Comparison of ENCODE assay signal across 15 mouse cellular contexts in genomic region chr13:38597076-38597475, GRCm38 (mm10). TPM values are rescaled to one million over a fixed set of nuclear protein-coding genes. Genes with fewer than 3 reads are reported as not detected.
DNase-seq lines count a peak whose midpoint lies in the region; ATAC-seq and TF ChIP-seq lines count a peak whose summit lies in the region.
"Had no signal": no experiment of that assay in that cellular context is flagged by ENCODE, and none has a peak within 500 bp of the region (broad histone marks: within the 10 kb centered on the region; RNA-seq: fewer than 3 reads in every experiment).

No protein-coding gene starts in this region.

- H3K36me3 ChIP-seq in embryonic facial prominence, embryonic 11.5 days (replicated peaks; ENCODE audit: control insufficient read depth, insufficient read depth, low read depth, low read length): no peaks in the 10 kb centered on the region
- H3K36me3 ChIP-seq in embryonic facial prominence, embryonic 10.5 days (replicated peaks): 0 out of 2 replicates have a peak, but pooled peaks cover 3% of the 10 kb centered on the region
- peaks cover 4% of the 10 kb centered on the region; the same call in 1 of the 2 replicates for H3K36me3 ChIP-seq in kidney, embryonic 15.5 days
- H3K36me3 ChIP-seq in midbrain, postnatal 0 days (ENCODE audit: insufficient read depth, low read length): peaks cover 5% of the 10 kb centered on the region; the same call in 1 of the 2 replicates
- no peaks in the 10 kb centered on the region for H3K36me3 ChIP-seq in midbrain, embryonic 16.5 days (ENCODE audit: control insufficient read depth, insufficient read depth, low read length)
- no peaks in the 10 kb centered on the region for H3K36me3 ChIP-seq in stomach, postnatal 0 days (ENCODE audit: control insufficient read depth, insufficient read depth, low read length)
- H3K36me3 ChIP-seq: hindbrain, embryonic 15.5 days had no signal

- no peak for ATAC-seq in embryonic facial prominence, embryonic 11.5 days (replicated peaks; ENCODE audit: insufficient number of reproducible peaks, low FRiP score, low TSS enrichment, low read depth)
- ATAC-seq in kidney, embryonic 15.5 days (replicated peaks; ENCODE audit: low FRiP score): no peak
- ATAC-seq in midbrain, postnatal 0 days (ENCODE audit: low FRiP score): no peak
- no peak for ATAC-seq in midbrain, embryonic 16.5 days
- ATAC-seq in stomach, postnatal 0 days (ENCODE audit: low FRiP score, low TSS enrichment): no peak

- peak; percentile 46 for DNase-seq in embryonic facial prominence, embryonic 11.5 days (ENCODE audit: low spot score)
- DNase-seq in embryonic facial prominence, embryonic 10.5 days (ENCODE audit: low spot score): no peak
- DNase-seq in kidney, adult 9 months: peak; percentile 35
- DNase-seq in midbrain, postnatal 0 days (ENCODE audit: low spot score): peak; percentile 61
- DNase-seq in stomach, postnatal 0 days (ENCODE audit: low spot score): no peak
- DNase-seq in right cerebral cortex, postnatal 4 days: no peak
- DNase-seq: adrenal gland, postnatal 36 days; cerebellum, adult 9-10 months; right cerebral cortex, adult 18-20 months had no signal

- H3K4me3 ChIP-seq in embryonic facial prominence, embryonic 11.5 days (ENCODE audit: low read depth, low read length): no peak overlapping the region
- no peak overlapping the region for H3K4me3 ChIP-seq in embryonic facial prominence, embryonic 10.5 days
- H3K4me3 ChIP-seq in kidney, embryonic 15.5 days (replicated peaks): no peak overlapping the region
- H3K4me3 ChIP-seq in midbrain, postnatal 0 days (ENCODE audit: low read depth, low read length): no peak overlapping the region
- no peak overlapping the region for H3K4me3 ChIP-seq in midbrain, embryonic 16.5 days (ENCODE audit: low read depth, low read length)
- no peak overlapping the region for H3K4me3 ChIP-seq in stomach, postnatal 0 days (ENCODE audit: low read depth, low read length)
- H3K4me3 ChIP-seq: heart, embryonic 12.5 days; hindbrain, embryonic 15.5 days; megakaryocyte, embryonic 14.5 days had no signal

- no peaks in the 10 kb centered on the region for H3K4me1 ChIP-seq in embryonic facial prominence, embryonic 11.5 days (ENCODE audit: control insufficient read depth, insufficient read depth, low read length)
- H3K4me1 ChIP-seq in embryonic facial prominence, embryonic 10.5 days: peaks cover 8% of the 10 kb centered on the region; the same call in 1 of the 2 replicates
- peaks cover 8% of the 10 kb centered on the region for H3K4me1 ChIP-seq in kidney, embryonic 15.5 days
- no peaks in the 10 kb centered on the region for H3K4me1 ChIP-seq in midbrain, postnatal 0 days (ENCODE audit: insufficient read depth, low read length)
- H3K4me1 ChIP-seq in midbrain, embryonic 16.5 days (ENCODE audit: control insufficient read depth, insufficient read depth, low read length): no peaks in the 10 kb centered on the region
- no peaks in the 10 kb centered on the region for H3K4me1 ChIP-seq in stomach, postnatal 0 days (replicated peaks; ENCODE audit: control insufficient read depth, insufficient read depth)
- H3K4me1 ChIP-seq: hindbrain, embryonic 15.5 days; megakaryocyte, embryonic 14.5 days had no signal

- H3K9me3 ChIP-seq in embryonic facial prominence, embryonic 11.5 days (replicated peaks; ENCODE audit: control insufficient read depth, low read length): no peaks in the 10 kb centered on the region
- H3K9me3 ChIP-seq in embryonic facial prominence, embryonic 10.5 days: no peaks in the 10 kb centered on the region
- no peaks in the 10 kb centered on the region for H3K9me3 ChIP-seq in kidney, embryonic 15.5 days (replicated peaks)
- H3K9me3 ChIP-seq in midbrain, postnatal 0 days (ENCODE audit: low read length): no peaks in the 10 kb centered on the region
- no peaks in the 10 kb centered on the region for H3K9me3 ChIP-seq in midbrain, embryonic 16.5 days (replicated peaks; ENCODE audit: control insufficient read depth, low read length, poor library complexity, severe bottlenecking)
- no peaks in the 10 kb centered on the region for H3K9me3 ChIP-seq in stomach, postnatal 0 days (ENCODE audit: control insufficient read depth, low read length)
- H3K9me3 ChIP-seq: heart, embryonic 12.5 days; hindbrain, embryonic 15.5 days; megakaryocyte, embryonic 14.5 days had no signal

- whole genome bisulfite sequencing in embryonic facial prominence, embryonic 11.5 days: 74% methylated on average over 3 of the region's 3 CpGs
- WGBS in embryonic facial prominence, embryonic 10.5 days: 76% methylated on average over 3 of the region's 3 CpGs
- WGBS in kidney, embryonic 15.5 days: 70% methylated on average over 3 of the region's 3 CpGs
- 53% methylated on average over 3 of the region's 3 CpGs for WGBS in midbrain, postnatal 0 days
- 47% methylated on average over 3 of the region's 3 CpGs for WGBS in midbrain, embryonic 16.5 days
- WGBS in stomach, postnatal 0 days: 52% methylated on average over 3 of the region's 3 CpGs

- no peak overlapping the region for H3K9ac ChIP-seq in embryonic facial prominence, embryonic 11.5 days (replicated peaks; ENCODE audit: low read length)
- H3K9ac ChIP-seq in kidney, embryonic 15.5 days: no peak overlapping the region
- no peak overlapping the region for H3K9ac ChIP-seq in midbrain, postnatal 0 days (replicated peaks; ENCODE audit: low read length, poor library complexity, severe bottlenecking)
- H3K9ac ChIP-seq in midbrain, embryonic 16.5 days (ENCODE audit: low read depth, low read length): no peak overlapping the region
- no peak overlapping the region for H3K9ac ChIP-seq in stomach, postnatal 0 days (ENCODE audit: low read length)
- H3K9ac ChIP-seq: heart, embryonic 12.5 days; hindbrain, embryonic 15.5 days had no signal

- H3K27ac ChIP-seq in embryonic facial prominence, embryonic 11.5 days (replicated peaks; ENCODE audit: low read depth, low read length): no peak overlapping the region
- H3K27ac ChIP-seq in embryonic facial prominence, embryonic 10.5 days (replicated peaks): no peak overlapping the region
- H3K27ac ChIP-seq in kidney, embryonic 15.5 days: no peak overlapping the region
- H3K27ac ChIP-seq in midbrain, postnatal 0 days (ENCODE audit: low read depth, low read length): no peak overlapping the region
- no peak overlapping the region for H3K27ac ChIP-seq in midbrain, embryonic 16.5 days (ENCODE audit: low read length)
- no peak overlapping the region for H3K27ac ChIP-seq in stomach, postnatal 0 days (replicated peaks)
- H3K27ac ChIP-seq: hindbrain, embryonic 15.5 days had no signal

- no peaks in the 10 kb centered on the region for H3K27me3 ChIP-seq in embryonic facial prominence, embryonic 11.5 days (ENCODE audit: control insufficient read depth, insufficient read depth, low read length)
- H3K27me3 ChIP-seq in embryonic facial prominence, embryonic 10.5 days (replicated peaks; ENCODE audit: low read depth, poor library complexity, severe bottlenecking): no peaks in the 10 kb centered on the region
- H3K27me3 ChIP-seq in kidney, embryonic 15.5 days: no peaks in the 10 kb centered on the region
- H3K27me3 ChIP-seq in midbrain, postnatal 0 days (ENCODE audit: insufficient read depth, low read length): no peaks in the 10 kb centered on the region
- H3K27me3 ChIP-seq in midbrain, embryonic 16.5 days (ENCODE audit: control insufficient read depth, insufficient read depth, low read depth, low read length): no peaks in the 10 kb centered on the region
- H3K27me3 ChIP-seq in stomach, postnatal 0 days (ENCODE audit: control insufficient read depth, insufficient read depth, low read length): no peaks in the 10 kb centered on the region
- H3K27me3 ChIP-seq: heart, embryonic 12.5 days; hindbrain, embryonic 15.5 days had no signal

- peak; percentile 70 for TF ChIP-seq CTCF in midbrain, postnatal 0 days (IDR thresholded peaks at IDR 0.05)
- peak; percentile 65 for TF ChIP-seq CTCF in stomach, postnatal 0 days (IDR thresholded peaks at IDR 0.05; ENCODE audit: low read depth)

- TF ChIP-seq EP300 in stomach, postnatal 0 days (optimal IDR thresholded peaks at IDR 0.05): no peak

- no peak overlapping the region for H3K4me2 ChIP-seq in embryonic facial prominence, embryonic 11.5 days (ENCODE audit: low read depth, low read length)
- no peak overlapping the region for H3K4me2 ChIP-seq in kidney, embryonic 15.5 days
- H3K4me2 ChIP-seq in midbrain, postnatal 0 days (ENCODE audit: low read depth, low read length, poor library complexity, severe bottlenecking): no peak overlapping the region
- no peak overlapping the region for H3K4me2 ChIP-seq in midbrain, embryonic 16.5 days (ENCODE audit: low read length)
- no peak overlapping the region for H3K4me2 ChIP-seq in stomach, postnatal 0 days (replicated peaks; ENCODE audit: low read depth)
- H3K4me2 ChIP-seq: heart, embryonic 12.5 days; hindbrain, embryonic 15.5 days; liver, embryonic 11.5 days had no signal

RNA-seq across cellular contexts. Expression of gene Bloc1s5, which starts 37.8 kb away (rescaled TPM):
- 27.9 and 31.4 TPM in 2 replicates for polyA plus RNA-seq in embryonic facial prominence, embryonic 11.5 days (2014; fragmentation: Nextera tagmentation; extraction: Ambion mirVana)
- 21.9 and 22.1 TPM in 2 replicates for polyA plus RNA-seq in embryonic facial prominence, embryonic 10.5 days (2016; fragmentation: Nextera tagmentation; extraction: Ambion mirVana)
- polyA plus RNA-seq in kidney, embryonic 15.5 days (2015; fragmentation: Nextera tagmentation; extraction: Ambion mirVana): 20.1 and 20.5 TPM in 2 replicates
- total RNA-seq in midbrain, postnatal 0 days (2014; rRNA removed): 8.9 and 20.6 TPM in 2 replicates
- polyA plus RNA-seq in midbrain, postnatal 0 days (2015; fragmentation: Nextera tagmentation; extraction: Ambion mirVana): 18.6 and 23.9 TPM in 2 replicates
- polyA plus RNA-seq in midbrain, embryonic 16.5 days (2015; fragmentation: Nextera tagmentation; extraction: Ambion mirVana): 20.7 and 23.8 TPM in 2 replicates
- polyA plus RNA-seq in stomach, postnatal 0 days (2015; fragmentation: Nextera tagmentation; extraction: Ambion mirVana): 12.2 and 12.5 TPM in 2 replicates

Comparison
In these comparisons a context has a peak if more than half of its experiments do, and no peak if none do; other contexts are left out.
1. DNase-seq: peak in embryonic facial prominence, embryonic 11.5 days (single experiment), kidney, adult 9 months (single experiment) and midbrain, postnatal 0 days (single experiment); none in embryonic facial prominence, embryonic 10.5 days (single experiment), stomach, postnatal 0 days (single experiment) and right cerebral cortex, postnatal 4 days (single experiment).